Mouse (Mus musculus) megakaryocyte progenitor cell, adult 5-6 weeks (primary cell): Measurements from ENCODE around the gene Csnk1d. TPM values are rescaled to one million over a fixed set of nuclear protein-coding genes. Genes with fewer than 3 reads are reported as not detected.
A peak's percentile ranks its signal among the peaks of the same experiment; 100 is the strongest.

Source experiments
- ATAC-seq: replicated peaks from 2 replicates; pipeline ENCODE4 v1.8.0; 2016; ENCODE audit warnings: mild to moderate bottlenecking, moderate TSS enrichment, inconsistent platforms; ENCODE audit not compliant: poor library complexity
- total RNA-seq, 2 experiments: library from RNA; stranded (forward) in 1 of 2; stranded (reverse) in 1 of 2; fragments of 157-497, 149-512 nt in 1 of 2; fragments of 200-1000 nt in 1 of 2; gene quantifications; 2 replicates each; pipeline versions ENCODE4 v1.2.3 to v1.2.4; 2015 to 2017

Gene Csnk1d
- 51.3 and 64.2 TPM in 2 replicates for total RNA-seq (2015)
- total RNA-seq (2017), result 69.8 and 74.2 TPM in 2 replicates

DNA sequence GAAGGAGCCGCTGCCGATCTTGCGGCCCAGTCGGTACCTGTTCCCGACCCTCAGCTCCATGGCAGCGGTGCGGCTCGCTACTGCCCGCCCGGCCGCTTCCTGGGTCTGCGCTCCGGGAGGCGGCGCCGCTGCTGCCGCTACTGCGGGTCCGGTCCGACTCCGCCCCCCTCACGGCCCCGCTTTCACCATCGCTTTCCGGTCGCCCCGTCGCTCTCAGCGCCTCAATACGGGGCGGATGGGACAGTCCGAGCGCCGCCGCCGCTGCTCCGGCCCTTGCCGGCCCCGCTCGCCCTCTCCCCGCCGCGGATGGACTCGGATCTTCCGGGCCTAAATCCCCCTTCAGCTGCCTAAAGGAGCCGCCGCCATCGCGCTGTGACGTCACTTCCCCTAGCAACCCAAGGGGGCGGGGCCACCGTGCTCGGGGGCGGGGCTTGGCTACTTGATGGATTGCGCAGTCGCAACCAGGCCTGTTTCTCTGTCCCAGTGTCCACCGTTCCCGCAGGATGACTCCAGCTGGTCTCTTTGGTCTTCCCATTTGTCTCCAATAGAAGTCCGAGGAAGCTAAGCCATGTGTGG, at the start of gene Csnk1d:
Csnk1d (minus strand) TSS at position 380 of the 576 bp plus-strand sequence.
- ATAC-seq, result peak; percentile 74

DNA sequence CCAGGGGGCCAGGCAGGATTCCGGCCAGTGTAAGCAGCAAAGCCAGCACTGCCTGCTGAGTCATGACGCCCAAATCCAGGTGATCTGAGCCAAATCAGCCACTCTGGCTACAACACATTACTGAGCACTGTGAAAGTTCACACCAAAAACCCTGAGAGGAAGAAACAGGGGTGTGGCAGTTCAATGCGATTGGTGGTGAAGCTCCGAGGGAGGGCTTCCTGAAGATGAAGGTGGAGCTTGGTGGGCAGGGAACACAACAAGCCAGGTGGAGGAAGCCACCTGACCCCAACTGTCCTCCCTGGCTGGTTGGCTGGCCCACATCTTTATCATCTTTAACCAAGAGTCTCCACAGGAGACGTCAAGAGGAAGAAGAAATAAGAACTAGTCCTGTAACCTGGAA, 48.2 kb upstream of the Csnk1d start, which contains the start of gene Cd7:
Cd7 (minus strand) TSS at position 117 of the 400 bp plus-strand sequence.
- peak; percentile 30 for ATAC-seq

DNA sequence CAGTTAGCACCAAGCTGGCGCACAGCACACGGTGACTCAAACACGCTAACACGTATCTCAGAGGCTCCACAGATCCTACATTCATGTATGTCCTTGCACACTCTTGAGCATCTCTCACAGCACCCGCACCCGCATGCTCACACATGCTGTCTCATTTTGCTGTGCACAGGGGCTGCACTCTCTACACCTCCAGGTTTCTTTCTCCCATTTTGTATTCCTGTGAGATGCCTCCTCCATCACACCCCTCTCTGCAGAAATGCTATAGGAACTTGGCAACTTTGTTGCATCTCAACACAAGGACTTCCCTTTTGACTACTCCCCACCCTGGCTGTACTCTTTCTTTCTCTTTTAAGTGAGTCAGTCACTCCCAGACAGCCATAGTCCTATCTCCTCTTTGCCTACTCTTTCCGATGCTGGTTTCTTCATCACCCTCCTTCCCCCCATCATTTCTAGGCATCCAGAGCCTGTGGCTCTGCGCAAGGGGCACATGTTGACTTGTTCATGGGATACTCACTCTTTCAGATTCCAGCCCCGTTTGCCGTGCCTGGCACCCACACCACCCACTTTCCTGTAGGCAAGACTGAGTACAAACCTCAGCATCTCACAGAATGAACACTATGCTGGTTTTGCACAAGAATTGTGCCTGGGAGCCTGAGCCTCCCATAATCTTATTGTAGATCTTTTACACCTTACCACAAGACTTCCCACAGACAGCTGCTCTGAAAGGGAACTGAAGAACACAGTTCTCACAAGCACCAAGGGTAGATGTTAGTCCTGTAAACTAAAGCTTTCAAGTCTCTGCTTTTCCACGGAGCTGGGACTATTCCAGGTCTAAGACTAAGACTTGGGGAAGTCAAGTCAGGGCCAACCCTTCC, 47.5 kb upstream of the Csnk1d start:
- 0 out of 2 replicates have a peak, but pooled peaks have one; percentile 9 for ATAC-seq

DNA sequence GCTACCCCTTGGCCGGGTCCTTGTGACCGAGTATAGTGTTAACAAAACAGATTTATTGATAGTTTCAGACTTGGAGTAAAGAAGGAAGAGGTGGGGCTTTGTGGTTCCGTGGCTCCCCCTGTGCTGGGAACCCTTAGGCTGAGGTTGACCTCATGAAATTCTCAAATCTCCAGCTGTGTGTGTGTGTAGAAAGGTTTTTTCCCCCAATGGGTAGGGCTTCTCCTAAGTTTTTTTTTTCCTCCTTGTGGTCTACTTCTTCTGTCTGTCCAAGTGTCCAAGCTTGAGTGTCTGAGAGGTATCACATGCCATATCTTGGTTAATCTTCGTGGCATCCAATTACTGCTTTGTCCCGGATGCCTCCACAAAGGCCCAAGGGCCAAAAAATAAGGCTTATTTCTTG, 42.0 kb upstream of the Csnk1d start:
- ATAC-seq, result 0 out of 2 replicates have a peak, but pooled peaks have one; percentile 23

GRCm38 (mm10) chr11:121027259-121027658, 36.1 kb upstream of the Csnk1d start:
- peak; percentile 91 for ATAC-seq

DNA sequence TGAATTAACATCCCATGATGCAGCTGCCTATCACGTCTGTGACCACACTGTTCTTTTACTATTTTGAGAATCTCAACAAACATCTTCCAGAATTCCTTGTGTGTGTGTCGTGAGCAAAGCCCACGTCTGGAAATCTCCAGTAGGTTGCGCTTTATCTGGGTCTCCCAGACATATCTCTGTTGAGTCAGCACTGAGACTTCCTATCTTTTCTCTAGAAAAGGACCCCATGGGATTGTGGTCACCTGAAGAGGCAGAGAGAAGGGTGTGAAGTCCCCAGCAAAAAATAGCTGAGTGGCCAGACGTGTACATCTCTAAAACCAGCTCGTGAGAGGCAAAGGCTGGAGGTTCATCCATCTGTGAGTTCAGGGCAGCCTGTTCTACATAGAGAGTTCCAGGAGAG, 33.0 kb upstream of the Csnk1d start:
- ATAC-seq, result no peak

DNA sequence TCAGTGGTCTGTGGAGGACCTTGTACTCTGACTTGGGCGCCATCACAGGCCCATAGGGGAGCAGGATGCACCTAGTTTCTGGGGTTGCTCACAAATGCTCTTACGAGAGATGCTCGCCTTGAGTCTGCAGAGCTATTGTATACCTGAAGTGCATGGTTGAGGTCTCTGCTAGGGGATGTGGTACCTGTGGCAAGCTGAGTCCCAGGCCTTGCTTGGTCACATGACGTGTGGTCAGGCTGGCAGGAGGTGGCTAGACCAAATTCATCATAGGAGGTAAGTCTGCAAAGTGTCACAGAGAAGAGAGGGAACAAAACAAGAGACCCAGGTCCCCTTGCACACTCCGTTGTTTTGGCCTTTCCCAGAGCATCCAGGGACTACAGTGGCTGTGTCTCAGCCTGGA, 28.4 kb upstream of the Csnk1d start:
- ATAC-seq, result no peak

DNA sequence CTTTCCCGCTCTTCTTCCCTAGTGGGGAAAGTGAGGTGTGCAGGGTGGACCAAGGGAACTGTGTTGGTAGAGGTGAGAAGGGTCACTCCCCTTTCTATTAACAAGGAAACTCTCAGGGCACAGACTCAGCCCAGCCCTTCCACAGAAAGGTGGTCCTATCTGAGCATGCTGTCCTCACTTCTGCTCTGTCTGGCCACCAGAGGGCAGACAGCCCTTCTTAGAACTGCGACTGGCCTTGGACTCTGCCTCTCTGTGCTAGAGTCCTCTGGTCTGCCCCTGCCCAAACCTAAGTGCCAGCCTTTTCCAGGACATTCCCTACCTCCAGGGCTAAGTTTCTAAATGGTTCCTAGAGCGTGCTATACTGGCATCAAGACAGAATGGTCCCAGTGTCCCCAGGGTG, 26.6 kb upstream of the Csnk1d start:
- peak; percentile 95 for ATAC-seq

DNA sequence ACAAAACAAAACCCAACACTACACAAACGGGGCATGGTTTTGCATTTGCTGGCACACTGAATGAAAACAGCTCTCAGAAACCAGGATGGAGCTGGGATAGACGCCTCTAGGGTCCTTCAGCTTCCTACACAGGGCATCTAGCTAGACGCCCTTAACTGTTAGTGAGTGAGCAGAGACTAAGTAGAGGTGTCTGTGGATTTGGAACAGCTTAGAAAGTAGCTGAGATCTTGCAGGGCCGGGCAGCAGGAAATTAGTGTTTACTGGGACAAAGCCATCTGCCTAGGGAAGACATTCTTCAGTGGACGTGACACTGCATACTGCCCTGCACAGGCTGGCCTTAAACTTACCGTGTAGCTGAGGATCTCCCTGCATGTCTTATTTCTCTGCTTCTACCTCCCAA, 24.3 kb upstream of the Csnk1d start:
- no peak for ATAC-seq

DNA sequence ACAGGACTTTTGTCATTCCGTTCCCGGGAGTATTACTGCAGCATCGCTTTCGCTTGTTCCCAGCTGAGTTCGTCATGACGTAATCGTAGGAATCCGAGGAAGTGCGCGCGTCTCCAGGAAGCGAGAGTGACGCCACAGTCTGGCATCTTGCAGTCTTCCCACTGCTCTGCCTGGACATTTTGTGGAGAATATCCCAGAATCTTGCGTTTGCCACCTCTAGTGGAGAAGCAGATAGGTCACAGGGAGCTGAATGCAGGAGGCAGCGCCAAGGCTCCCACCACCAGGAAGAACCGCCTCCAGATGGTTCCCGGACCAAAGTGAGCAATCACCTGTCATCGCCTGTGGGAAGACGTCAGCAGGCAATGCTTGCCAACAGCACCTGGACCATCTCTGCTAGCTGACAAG, 23.8 kb upstream of the Csnk1d start:
- ATAC-seq, result no peak

DNA sequence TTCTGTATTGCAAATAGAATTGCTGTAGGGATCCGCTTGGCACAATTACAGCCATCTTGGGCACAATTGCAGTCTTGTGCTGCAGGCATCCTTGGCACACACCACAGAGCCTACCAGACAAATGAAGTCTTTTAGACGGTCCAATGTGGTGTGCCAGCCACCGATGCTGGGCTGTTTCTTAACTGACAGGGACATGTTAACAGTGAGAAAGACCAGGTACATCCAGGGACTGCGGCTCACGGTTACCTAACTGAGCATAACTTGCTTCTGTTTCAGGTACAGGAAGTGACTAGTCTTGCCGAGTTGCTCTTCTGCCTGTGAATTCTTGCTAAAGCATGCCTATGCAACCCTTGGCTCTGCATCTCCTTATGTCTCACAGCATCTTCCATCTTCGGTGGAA, 22.5 kb upstream of the Csnk1d start:
- no peak for ATAC-seq

DNA sequence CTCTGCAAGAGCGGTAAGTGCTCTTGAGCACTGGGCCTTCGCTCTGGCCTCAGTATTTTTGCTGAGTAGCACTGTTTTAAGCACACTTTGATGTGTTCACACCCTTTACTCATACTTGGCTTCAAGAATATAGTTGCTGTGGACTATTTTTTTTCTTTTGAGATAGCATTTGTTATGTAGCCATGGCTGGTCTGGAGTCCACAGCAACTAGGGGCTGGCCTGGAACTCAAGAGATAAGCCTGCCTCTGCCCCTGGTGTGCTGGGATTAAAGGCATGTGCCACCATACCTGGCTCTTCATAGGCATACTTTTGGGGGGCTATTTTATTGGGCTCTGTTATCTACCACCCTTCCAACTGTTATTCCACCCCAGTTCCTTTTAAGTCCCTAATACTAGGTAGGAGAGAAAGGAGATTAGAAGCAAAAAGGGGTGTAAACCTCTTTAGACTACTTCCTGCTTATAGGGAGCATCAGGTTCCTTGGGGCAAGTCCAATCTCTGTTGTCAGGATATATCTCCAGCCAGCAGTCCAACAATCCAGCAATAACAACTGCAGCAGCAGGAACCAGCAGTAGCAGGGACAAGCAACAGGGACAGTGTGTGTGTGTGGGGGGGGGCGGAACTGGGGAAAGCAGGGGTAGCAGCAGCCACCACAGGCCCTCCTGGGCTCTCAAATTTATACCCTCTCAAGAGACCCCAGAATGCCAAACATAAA, 19.1 kb upstream of the Csnk1d start:
- ATAC-seq, result peak; percentile 77

DNA sequence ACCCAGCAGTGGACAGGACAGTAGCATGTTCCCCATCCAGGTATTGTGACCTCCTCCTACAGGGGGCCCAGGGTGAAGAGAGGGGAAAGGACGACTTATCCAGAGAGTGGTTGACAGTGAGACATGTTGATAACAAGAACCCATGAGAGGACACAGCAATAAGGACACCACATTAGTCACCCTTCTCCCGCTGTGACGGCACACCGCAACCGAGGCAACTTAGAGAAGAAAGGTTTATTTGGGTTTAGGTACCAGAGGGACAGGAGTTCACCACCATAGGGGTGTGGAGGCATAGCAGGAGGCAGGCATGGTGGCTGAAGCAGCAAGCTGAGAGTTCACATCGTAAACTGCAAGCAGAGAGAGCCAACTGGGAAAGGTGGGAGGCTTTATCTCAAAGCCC, 15.1 kb upstream of the Csnk1d start:
- ATAC-seq, result no peak

- ATAC-seq, result no peak
Measured at GRCm38 (mm10) chr11:121004281-121004680, 13.2 kb upstream of the Csnk1d start.

GRCm38 (mm10) chr11:121001966-121002365, 10.8 kb upstream of the Csnk1d start:
- ATAC-seq, result no peak

- no peak for ATAC-seq
Measured at GRCm38 (mm10) chr11:120994741-120995140, 3.6 kb upstream of the Csnk1d start.

DNA sequence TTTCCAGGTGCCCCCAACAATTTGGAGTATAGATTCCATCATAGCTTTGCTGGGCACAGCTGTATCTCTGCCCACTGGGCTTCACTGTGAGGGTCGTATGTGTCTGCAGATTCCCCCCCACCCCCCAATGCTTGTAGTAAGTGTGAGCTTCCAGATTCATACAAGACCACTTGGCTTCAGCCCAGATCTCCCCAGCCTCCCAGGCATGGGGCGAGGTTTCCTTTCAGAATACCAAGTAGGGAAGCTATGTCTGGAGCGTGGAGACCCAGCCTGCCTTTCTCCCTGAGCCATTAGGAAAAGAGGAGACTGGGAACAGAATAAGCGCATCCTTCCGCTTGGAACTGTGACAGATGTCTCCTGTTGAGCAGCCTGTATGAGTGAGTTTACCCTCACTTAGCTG, 2.5 kb upstream of the Csnk1d start:
- ATAC-seq, result no peak

GRCm38 (mm10) chr11:120993080-120993479, 1.9 kb upstream of the Csnk1d start:
- no peak for ATAC-seq

DNA sequence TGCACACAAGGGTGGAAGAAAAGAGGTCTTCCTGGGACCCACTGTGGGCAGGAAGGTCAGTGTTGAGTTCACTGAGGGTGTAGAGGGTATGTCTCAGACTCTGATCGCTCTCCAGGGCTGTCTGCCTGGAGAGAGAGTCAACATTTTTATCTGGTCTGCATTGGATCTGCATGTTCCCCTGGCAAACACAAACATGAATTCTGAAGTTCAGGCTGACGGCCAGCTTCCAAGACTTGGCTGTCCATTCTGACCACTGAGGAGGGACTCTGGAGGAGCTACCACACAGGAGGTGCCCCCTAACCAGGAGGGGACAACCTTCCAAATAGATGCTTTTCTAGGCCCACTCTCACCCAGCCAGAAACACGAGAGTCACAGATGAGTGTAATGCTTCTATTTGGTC, 661 bp upstream of the Csnk1d start:
- ATAC-seq, result no peak

DNA sequence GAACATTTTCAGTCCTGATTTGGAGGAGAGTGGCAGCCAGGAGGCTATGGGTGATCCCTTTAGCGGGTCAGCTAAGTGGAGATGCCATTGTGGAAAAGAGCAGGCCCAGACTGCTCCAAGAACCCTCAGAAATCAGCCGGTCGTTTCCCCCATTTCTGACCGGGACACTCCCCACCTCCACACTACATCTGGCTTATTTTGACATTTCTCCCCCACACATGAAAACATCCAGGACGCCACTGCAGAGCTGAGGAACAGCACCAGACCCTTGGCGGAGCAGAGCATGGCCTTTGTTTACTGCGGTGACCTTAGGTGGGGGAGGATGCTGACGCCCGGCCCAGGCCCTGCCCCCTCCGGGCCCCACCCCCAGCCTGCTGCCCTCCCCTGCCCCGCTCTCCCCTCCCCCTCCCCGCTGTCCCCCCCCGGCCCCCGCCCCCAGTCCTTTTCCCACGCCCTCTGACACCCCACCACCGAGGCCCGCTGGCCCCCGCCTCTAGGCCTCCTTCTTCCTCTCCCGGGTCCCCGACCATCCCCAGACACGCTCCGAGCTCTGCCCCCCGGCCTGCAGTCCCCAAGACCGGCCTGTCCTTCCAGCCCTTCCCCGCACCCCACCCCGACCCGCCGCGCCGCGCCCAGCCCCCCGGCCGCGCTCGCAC, 876 bp downstream of the Csnk1d start:
- ATAC-seq, result peak; percentile 36

DNA sequence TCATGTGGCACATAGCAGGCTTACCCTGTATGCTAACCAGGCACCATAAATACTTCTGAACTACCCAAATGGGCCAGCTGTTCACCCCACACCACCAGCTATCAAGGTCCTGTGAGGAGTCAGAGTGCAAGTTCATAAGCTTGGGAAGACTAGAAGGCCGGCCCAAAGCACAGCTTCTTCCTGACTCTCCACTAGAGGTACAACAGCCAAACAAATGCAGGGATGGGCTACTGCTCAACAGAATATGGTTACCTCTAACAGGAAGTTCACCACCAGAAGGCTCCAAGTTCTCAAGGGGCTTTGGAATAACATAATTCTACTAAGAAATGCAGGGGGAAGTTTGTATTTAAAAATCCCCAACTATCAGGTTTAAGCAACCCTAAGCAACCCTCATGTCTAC, 1.6 kb downstream of the Csnk1d start:
- no peak for ATAC-seq
